Mouse (Mus musculus) left cerebral cortex, postnatal 4 days (tissue): ENCODE measurements around the gene BC004004. TPM values are rescaled to one million over a fixed set of nuclear protein-coding genes. Genes with fewer than 3 reads are reported as not detected.

ENCODE experiments used
- total RNA-seq, 2 experiments: library from RNA; stranded (reverse); gene quantifications; 2 replicates each; pipeline ENCODE4 v1.2.3; 2021

Gene BC004004
- total RNA-seq, 2 experiments from 2014 or later, result 102 to 107 TPM

Other genes starting within 250 kb of the BC004004 start
- 100 to 1,000 TPM; 220 to 228 TPM for gene Srsf3, start 236.2 kb upstream of the BC004004 start, total RNA-seq
- gene Cdkn1a, start 177.8 kb upstream of the BC004004 start, total RNA-seq, result 10 to 100 TPM; 29.6 to 34.4 TPM
- gene Rab44, start 154.6 kb upstream of the BC004004 start, total RNA-seq, result 1 to 10 TPM in 1 of 2 experiments, under 1 TPM in 1; 0.54 to 1.0 TPM
- 10 to 100 TPM; 67.9 to 81.9 TPM for gene Cpne5, start 30.6 kb upstream of the BC004004 start, total RNA-seq
- 10 to 100 TPM; 35.1 to 40.5 TPM for gene Ppil1, start 4.6 kb upstream of the BC004004 start, total RNA-seq
- gene Pi16, start 48.9 kb downstream of the BC004004 start, total RNA-seq, result 1 to 10 TPM; 1.4 to 2.0 TPM
- gene Mtch1, start 79.1 kb downstream of the BC004004 start, total RNA-seq, result 100 to 1,000 TPM; 489 to 514 TPM
- 1 to 10 TPM; 4.5 to 6.4 TPM for gene Fgd2, start 92.1 kb downstream of the BC004004 start, total RNA-seq
- gene Pim1, start 222.0 kb downstream of the BC004004 start, total RNA-seq, result 10 to 100 TPM; 10.5 to 12.3 TPM